Mouse (Mus musculus) hematopoietic stem cell, adult 5-6 weeks (primary cell): ENCODE data around the gene Pcgf1. TPM values are rescaled to one million over a fixed set of nuclear protein-coding genes. Genes with fewer than 3 reads are reported as not detected.

Experiments used
- ATAC-seq, 2 experiments: fragments of 125-278 bp in 1 of 2; replicated peaks in 1 of 2; 2 replicates each; pipeline ENCODE4 v1.8.0; 2016 to 2017; ENCODE audit warnings: inconsistent platforms in 2 of 2, mild to moderate bottlenecking in 2 of 2, moderate number of reproducible peaks in 2 of 2, low read depth in 1 of 2, moderate TSS enrichment in 1 of 2; ENCODE audit not compliant: low FRiP score in 2 of 2, poor library complexity in 2 of 2, severe bottlenecking in 2 of 2, insufficient read depth in 1 of 2, low TSS enrichment in 1 of 2
- total RNA-seq: library from RNA; stranded (forward); fragments of 172-1452, 232-1000 nt; gene quantifications from 2 replicates; pipeline ENCODE4 v1.2.3, GENCODE M21; 2017

Pcgf1 gene
- total RNA-seq, 1 experiment from 2014 or later, result 24.2 TPM

DNA sequence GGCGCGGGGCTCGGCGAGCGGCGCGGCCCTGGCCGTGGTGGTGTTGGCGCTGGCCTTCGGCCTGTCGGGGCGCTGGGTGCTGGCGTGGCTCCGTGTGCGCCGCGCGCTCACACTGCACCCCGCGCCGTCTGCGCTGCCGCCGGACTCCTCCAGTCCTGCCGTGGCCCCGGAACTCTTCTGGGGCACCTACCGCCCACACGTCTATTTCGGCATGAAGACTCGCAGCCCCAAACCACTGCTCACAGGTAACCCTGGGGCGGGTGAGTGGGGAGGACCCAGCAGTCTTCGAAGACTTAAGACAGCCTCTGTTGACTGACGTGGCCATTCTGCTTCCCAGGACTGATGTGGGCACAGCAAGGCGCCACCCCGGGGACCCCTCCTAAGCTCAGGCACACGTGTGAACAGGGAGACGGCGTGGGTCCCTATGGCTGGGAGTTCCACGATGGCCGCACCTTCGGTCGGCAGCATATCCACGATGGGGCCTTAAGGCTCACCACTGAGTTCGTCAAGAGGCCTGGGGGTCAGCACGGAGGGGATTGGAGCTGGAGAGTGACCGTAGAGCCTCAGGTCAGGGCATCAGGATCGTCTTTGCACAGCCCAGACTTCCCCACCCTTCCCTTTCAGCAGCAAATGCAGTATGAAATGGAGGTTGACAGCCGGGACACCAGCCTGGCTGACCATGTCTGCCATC, 38.2 kb downstream of the Pcgf1 start:
- ATAC-seq, result no peak

DNA sequence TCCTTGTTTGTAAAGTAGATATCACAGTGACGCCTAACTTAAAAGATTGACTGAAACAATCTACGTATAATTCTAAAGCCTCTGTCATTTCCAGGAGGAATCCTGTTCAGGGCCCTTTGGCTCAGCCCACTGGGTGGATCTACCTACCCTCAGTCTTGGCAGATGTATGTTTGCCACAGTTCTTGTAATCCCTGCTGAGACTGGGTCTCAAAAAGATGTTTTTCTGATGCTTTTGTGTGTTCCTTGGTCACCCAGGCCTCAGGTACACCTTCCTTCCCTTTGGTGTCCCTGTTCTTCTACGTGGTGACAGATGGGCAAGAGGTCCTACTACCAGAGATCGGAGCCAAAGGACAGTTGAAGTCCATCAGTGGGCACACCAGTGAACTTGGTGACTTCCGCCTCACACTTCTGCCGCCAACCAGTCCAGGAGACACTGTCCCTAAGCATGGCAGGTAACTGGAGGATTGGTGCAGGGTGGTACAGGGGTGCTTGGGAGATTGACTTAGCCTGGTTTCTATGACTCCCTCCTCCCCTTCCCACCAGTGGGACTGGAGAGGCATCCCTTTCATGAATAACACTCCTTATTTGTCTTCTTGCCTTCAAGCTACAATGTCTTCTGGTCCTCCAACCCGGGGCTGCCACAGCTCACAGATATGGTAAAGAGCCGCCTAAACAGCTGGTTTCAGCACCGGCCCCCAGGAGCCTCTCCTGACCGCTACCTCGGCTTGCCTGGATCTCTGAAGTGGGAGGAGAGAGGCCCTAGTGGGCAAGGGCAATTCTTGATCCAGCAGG, 38.9 kb downstream of the Pcgf1 start:
- ATAC-seq, result no peak

DNA sequence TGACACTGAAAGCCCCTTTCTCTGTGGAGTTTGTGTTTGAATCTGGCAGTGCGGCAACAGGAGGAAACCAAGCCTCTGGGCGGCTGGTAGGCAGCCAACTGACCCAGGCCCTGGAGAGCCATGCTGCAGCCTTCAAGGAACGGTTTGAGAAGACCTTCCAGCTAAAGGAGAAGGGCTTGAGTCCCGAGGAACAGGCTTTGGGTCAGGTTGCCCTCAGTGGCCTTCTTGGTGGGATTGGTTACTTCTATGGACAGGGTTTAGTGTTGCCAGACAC, 39.4 kb downstream of the Pcgf1 start:
- ATAC-seq, result no peak

DNA sequence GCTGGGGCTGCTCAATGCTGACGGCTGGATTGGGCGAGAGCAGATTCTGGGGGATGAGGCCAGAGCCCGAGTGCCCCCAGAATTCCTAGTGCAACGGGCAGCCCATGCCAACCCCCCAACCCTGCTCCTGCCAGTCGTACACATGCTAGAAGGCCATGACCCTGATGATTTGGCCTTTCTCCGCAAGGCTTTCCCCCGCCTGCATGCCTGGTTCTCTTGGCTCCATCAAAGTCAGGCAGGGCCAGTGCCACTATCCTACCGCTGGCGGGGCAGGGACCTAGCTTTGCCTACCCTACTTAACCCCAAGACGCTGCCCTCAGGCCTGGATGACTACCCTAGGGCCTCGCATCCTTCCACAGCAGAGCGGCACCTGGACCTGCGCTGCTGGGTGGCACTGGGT, 39.9 kb downstream of the Pcgf1 start:
- ATAC-seq, result no peak

DNA sequence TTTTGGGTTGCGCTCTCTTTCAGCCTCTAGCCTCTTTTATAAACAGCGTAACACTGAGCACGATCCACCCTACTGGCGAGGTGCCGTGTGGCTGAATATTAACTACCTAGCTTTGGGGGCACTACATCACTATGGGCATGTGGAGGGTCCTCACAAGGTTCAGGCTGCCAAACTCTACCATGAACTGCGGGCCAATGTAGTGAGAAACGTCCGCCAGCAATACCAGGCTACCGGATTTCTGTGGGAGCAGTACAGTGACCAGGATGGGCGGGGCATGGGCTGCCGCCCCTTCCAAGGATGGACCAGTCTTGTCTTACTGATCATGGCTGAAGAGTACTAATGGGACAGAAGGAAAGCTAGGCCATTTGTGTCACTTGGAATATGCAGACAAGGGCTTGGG, 40.7 kb downstream of the Pcgf1 start:
- ATAC-seq, result no peak

DNA sequence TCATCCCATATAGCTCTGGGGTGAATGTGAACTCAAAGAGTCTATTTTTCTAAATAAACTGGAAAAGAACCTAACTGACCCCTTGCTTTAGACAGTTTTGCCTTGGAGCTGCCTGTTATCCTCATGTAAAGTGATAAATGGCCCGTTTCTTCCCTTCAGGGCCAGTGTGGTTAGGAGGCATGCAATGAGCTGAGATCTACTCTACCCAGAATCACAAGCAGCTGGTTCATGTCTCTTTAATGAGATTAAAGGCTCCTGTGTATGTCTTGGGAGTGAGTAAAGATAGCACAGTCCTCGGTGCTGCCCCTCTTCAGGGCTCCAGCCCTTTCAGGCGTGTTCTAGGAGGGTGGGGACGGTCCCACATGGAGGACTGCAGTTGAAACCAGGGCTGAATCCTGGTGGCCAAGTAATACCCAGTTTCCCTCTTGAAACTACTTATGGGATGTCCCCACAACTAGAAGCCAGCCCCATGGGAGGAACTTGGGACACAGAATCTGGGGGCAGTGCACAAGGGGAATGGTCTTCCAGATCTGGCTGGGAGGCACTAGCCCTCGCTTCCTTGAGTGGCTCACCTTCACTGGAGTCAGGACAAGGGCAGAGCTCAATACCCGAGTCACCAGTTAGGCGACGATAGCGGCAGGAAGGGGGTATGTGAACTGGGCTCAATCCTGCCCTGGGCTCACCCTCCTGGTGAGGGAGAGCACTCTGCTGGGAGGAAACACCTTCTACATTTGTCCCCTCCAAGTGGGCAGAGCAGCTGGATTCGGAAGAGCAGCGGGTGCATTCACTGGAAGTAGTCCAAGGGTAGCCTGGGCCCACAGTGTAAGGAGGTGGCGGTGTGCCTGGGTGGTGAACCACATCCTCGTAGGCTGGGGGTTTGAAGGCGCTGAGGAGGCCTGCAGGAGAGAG, 41.4 kb downstream of the Pcgf1 start:
- peak; percentile 54 to 57 for ATAC-seq

DNA sequence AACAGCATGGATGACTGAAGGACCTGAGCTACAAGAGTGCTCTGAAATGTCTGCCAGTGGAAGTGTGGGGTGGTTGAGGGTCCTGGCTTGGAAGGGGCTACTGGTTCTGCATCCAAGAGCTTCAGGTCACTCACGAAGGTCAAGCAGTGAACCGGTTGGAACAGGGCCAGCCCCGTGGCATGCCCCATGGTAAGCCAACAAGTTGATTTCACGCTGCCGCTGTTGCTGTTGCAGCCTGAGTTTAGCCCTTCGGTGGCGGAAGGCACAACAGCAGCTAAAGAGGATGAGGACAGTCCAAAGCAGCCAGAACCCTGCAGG, 42.0 kb downstream of the Pcgf1 start:
- no peak for ATAC-seq

DNA sequence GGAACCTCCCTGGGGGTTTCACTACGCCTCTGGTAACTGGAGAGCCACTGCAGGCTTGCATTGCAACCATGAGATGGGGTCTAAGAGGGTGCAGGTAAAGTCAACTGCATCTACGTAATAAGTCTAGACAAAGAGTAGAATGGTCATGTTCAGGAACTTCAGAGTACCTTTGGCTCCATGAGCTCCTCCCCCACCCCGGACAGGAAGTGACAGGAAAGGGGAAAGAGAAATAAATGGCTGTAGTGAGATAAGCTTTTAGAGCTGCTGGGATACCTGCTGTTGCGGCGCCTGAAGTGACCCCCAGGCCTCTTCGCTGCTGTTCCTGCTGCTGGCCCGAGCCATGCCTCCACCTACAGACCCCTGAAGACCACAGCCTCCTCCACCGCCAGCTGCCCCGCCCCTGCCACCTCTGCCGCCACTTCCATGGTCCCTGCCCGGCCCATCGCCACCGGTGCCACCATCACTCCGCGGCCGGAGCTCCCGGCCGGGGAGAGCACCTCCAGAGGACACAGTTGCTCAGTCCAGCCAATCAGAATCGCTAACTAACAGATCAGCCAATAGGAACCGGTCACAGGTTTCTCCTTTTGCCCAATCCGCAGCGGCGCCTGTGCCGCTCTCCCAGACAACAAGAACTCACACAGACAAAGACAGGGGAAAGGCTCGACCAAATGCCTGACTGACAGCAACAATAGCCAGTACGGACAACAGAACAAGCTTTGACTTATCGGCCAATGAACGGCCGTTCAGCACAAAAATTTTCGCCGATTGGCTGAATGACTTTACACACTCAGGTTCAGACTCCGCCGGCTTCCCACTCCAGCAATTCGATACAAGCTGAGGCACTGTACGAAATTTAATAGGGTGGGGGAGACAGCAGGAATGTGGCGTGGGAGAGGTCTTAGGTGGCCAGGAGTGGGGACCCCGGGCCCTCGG, 43.5 kb downstream of the Pcgf1 start, which contains the start of gene Wbp1:
Gene Wbp1 (minus strand): TSS at position 630 of the 933 bp plus-strand sequence.
- ATAC-seq, result peak; percentile 84 to 89

DNA sequence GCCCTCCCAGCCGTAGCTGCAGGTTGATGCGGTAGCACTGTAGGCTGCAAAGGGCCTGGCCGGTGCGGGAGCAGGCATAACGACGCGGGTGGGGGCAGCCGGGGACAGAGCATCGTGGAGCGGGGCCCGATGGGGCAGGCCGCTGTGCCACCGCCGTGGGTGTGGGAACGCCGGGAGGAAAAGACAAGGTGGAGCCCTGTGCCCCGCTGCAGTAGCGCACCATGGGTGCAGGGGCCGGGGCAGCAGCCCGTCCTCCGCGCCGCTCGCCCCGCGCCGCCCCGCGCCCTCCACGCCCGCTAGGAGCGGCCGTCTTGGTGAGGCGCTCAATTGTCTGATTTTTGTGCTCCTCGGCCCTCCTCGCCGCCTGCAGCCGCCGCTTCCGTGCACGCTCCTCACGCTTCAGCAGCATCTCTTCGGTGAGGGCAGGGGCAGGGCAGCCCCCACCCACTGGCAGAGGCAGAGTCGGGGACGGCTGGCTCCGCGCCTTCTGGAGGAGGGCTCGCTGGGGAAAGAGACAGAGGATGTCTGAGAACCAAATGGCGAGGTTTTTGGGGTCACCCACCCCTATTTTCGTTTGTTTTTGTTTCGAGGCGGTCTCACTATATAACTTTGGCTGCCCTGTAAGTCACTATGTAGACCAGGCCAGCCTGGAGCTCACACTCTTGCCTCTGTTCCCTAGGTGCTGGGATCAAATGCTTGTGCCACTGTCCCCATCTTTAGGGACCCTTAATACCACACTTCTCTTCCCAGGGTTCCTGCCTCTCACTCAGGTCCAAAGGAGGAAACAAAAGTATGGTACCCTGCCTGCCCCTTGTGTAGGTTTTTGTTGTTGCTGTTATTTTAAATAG, 44.4 kb downstream of the Pcgf1 start:
- ATAC-seq, result peak in 1 of 2 experiments; percentile 4; a peak in 1 of 4 replicates

DNA sequence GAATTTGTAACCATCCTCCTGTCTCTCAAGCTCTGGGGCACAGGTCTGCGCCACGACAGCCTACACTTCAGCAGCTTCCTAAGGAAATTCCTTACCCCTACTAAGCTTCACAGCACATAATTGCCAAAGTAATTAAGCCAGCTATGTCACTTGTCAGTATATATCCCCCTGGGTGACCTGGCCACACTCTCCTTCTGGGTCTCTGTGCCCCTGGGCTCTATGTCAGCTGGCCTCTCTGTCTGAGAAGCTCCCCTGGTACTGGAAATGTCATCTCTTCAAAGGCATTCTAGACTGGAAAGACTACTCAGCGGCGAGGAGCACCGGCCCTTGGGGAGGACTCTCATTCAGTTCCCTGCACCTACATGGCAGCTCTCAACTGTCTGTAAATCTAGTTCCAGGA, 45.3 kb downstream of the Pcgf1 start:
- ATAC-seq, result no peak

DNA sequence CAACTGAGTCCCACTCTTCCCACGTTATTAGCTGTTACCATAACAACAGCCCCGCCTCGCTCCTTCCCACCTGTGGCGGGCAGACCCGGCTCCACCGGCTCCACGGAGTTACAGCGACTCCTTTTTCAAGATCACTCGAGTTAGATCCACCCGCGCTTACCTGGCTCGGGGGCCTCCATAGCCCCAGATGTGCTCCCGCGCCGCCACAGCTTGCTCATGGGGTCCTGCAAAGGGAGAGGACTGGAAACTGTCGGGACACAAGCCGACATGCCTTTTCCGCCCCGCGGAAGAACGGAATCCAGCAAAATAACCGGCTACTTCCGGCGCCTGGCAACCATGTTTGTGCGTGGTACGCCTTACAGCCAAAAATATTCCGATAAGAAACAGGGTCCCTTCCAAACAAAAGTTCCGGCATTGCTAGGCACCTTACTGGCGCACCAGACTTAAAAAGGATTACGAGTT, 47.2 kb downstream of the Pcgf1 start:
- ATAC-seq, result peak; percentile 28 to 63; a peak in 3 of 4 replicates

DNA sequence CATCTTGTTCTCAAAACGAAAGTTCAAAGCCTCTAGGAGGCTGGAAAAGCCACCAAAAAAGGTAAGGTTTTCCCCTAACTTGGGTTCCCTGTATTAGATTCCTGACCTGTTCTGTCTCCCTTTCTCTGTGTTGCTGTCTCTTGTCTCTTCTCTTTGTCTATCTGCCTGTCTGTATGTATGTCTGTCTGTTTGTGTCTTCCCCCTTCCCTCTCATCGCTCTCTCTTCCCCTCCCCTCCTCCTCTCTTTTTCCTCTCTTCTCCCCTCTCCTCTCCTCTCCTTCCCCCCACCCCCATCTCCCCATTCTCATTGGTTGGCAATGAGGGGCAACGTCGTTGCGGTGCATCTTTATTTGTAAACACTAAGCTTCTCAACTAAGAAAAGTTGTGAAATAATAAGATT, 47.7 kb downstream of the Pcgf1 start, which contains the start of gene Ino80b:
Gene Ino80b (minus strand): TSS at position 101 of the 400 bp plus-strand sequence.
- ATAC-seq, result no peak

DNA sequence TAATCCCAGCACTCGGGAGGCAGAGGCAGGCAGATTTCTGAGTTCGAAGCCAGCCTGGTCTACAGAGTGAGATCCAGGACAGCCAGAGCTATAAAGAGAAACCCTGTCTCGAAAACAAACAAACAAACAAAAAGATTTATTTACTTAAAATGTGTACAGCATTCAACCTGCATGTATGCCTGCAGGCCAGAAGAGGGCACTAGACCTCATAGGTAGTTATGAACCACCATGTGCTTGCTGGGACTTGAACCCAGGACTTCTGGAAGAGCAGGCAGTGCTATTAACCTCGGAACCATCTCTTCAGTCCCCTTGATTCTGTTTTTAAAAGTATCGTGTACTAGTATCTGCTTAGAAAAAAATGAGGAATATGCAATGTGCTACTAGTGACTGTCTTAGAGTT, 49.8 kb downstream of the Pcgf1 start:
- no peak for ATAC-seq
